Mouse (Mus musculus): ENCODE measurements at regions not wholly inside any gene's neighbourhood (a gene's known extent, or its start where the extent isn't known, plus 50 kb on each side); places are given as distances from the start of the nearest gene placed in this dataset.

- DNase-seq = no peak
These were observed 53.8 kb upstream of the Phc1 start for GRCm38 (mm10) chr6:122394160-122394559.

DNA sequence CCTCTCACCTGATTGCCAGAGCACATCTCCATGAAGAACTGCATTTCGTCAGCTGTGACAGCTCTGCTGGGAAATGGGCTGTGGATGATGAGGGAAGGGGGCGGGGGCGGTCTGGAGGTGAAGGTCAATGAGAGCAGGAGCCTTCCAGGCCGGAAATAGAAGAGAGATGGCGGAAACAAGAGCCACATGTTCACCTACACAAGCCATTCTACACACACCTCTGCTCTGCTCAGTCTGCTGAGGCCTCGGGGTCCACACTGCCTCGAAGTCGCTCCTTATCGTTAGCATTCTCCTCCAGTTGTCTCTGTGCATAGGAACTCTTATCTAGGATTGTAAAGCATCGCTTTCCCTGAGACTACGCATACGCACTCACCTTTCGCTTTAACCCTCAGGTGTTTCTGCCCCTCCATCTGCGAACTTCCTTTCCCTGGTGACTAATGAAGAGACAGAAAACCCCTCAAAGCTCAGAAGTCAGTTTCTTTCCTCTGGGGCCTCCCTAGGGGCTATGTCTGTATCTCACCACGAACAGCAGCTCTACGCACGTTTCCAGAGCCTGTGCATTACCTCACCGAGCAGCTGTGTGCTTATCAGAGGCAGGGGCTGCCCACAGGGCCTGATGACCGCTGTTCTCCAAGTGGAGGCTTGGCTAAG lies 53.0 kb upstream of the Phc1 start:
- no peak for DNase-seq

GRCm38 (mm10) chr6:122391725-122392667 lies 51.6 kb upstream of the Phc1 start:
- DNase-seq = peak; percentile 79

DNA sequence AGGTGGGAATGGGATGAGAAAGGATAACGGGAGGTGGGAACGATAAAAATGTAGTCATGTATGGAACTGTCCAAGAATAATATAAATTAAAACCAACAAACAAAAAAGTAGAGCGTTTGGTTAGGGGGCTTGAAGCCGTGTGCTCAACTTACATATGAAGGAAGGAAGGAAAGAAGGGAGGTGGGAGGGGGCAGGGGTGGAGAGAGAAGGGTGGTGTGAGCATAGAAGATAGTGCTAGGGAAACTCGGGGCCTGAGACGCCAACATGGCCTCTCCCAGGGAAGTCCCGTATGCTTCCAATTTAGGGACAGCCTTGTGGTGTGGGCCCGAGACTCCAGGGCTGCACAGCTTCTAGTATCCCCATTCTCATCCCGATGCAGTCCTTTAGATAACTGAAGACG lies 50.8 kb upstream of the Phc1 start:
- no peak for DNase-seq

GRCm38 (mm10) chr6:122390720-122391119 lies 50.4 kb upstream of the Phc1 start:
- DNase-seq = no peak

Measured in right cerebral cortex, postnatal 25 days (tissue).